Mouse (Mus musculus): Measurements from ENCODE around the gene Atxn1. TPM values are rescaled to one million over a fixed set of nuclear protein-coding genes. Genes with fewer than 3 reads are reported as not detected.

Gene Atxn1
- total and polyA plus RNA-seq, 3 experiments = 27.3 to 43.5 (median 42.0) TPM

- DNase-seq = no peak
Measured at GRCm38 (mm10) chr13:45863779-45864178, 101.0 kb downstream of the Atxn1 start.

- no peak for DNase-seq
Measured at GRCm38 (mm10) chr13:45861885-45862605, 102.8 kb downstream of the Atxn1 start.

- no peak for DNase-seq
Measured at GRCm38 (mm10) chr13:45861098-45861580, 103.7 kb downstream of the Atxn1 start.

GRCm38 (mm10) chr13:45859081-45859709, 105.6 kb downstream of the Atxn1 start:
- no peak for DNase-seq

GRCm38 (mm10) chr13:45857416-45857815, 107.4 kb downstream of the Atxn1 start:
- no peak for DNase-seq

- DNase-seq = no peak
Measured at GRCm38 (mm10) chr13:45854531-45854930, 110.3 kb downstream of the Atxn1 start.

- no peak for DNase-seq
Measured at GRCm38 (mm10) chr13:45853691-45854090, 111.1 kb downstream of the Atxn1 start.

GRCm38 (mm10) chr13:45852288-45852687, 112.5 kb downstream of the Atxn1 start:
- DNase-seq = no peak

- DNase-seq = no peak
Measured at GRCm38 (mm10) chr13:45851746-45852145, 113.1 kb downstream of the Atxn1 start.

- DNase-seq = no peak
Measured at GRCm38 (mm10) chr13:45851156-45851555, 113.7 kb downstream of the Atxn1 start.

- no peak for DNase-seq
Measured at GRCm38 (mm10) chr13:45850181-45850974, 114.4 kb downstream of the Atxn1 start.

GRCm38 (mm10) chr13:45849145-45850023, 115.4 kb downstream of the Atxn1 start:
- no peak for DNase-seq

- no peak for DNase-seq
Measured at GRCm38 (mm10) chr13:45842511-45843055, 122.2 kb downstream of the Atxn1 start.

GRCm38 (mm10) chr13:45839901-45840300, 124.9 kb downstream of the Atxn1 start:
- peak; percentile 41 for DNase-seq

- peak; percentile 41 for DNase-seq
Measured at GRCm38 (mm10) chr13:45837609-45838220, 127.1 kb downstream of the Atxn1 start.

GRCm38 (mm10) chr13:45836377-45837054, 128.3 kb downstream of the Atxn1 start:
- DNase-seq = no peak

GRCm38 (mm10) chr13:45834300-45834699, 130.5 kb downstream of the Atxn1 start:
- DNase-seq = no peak

- DNase-seq = no peak
Measured at GRCm38 (mm10) chr13:45832695-45833350, 132.0 kb downstream of the Atxn1 start.

- DNase-seq = no peak
Measured at GRCm38 (mm10) chr13:45829341-45829936, 135.4 kb downstream of the Atxn1 start.
